Mouse (Mus musculus) MEL (cell line): ENCODE data around the gene Magi2. TPM values are rescaled to one million over a fixed set of nuclear protein-coding genes. Genes with fewer than 3 reads are reported as not detected.

Experiments
- DNase-seq: peaks from one replicate; pipeline ENCODE4 v3.0.0; 2011; ENCODE audit warnings: low read depth, low spot score
- H3K27ac ChIP-seq: 2 replicates; pipeline ENCODE4 v1.5.1; 2012; ENCODE audit warnings: low read depth, mild to moderate bottlenecking, control low read depth, low read length, moderate library complexity; ENCODE audit not compliant: control insufficient read depth
- H3K27me3 ChIP-seq, 2 experiments: fragments of 150-350 bp in 1 of 2; sonication (generic) in 1 of 2; 2 replicates each; pipeline ENCODE4 v1.6.1; 2012; ENCODE audit warnings: low read length in 2 of 2, mild to moderate bottlenecking in 2 of 2, improper control_type of control experiment in 1 of 2, moderate library complexity in 1 of 2; ENCODE audit not compliant: insufficient read depth in 2 of 2, control insufficient read depth in 1 of 2
- H3K36me3 ChIP-seq, 2 experiments: 2 replicates each; pipeline ENCODE4 v1.6.1; 2012 to 2014; ENCODE audit warnings: low read length in 2 of 2, improper control_type of control experiment in 1 of 2, inconsistent platforms in 1 of 2, mild to moderate bottlenecking in 1 of 2; ENCODE audit not compliant: insufficient read depth in 2 of 2, control insufficient read depth in 1 of 2
- H3K4me1 ChIP-seq, 2 experiments: fragments of 150-350 bp in 1 of 2; sonication (generic) in 1 of 2; 2 replicates each; pipeline ENCODE4 v1.6.1; 2012; ENCODE audit warnings: low read length in 2 of 2, improper control_type of control experiment in 1 of 2, mild to moderate bottlenecking in 1 of 2; ENCODE audit not compliant: insufficient read depth in 2 of 2, control insufficient read depth in 1 of 2
- H3K4me3 ChIP-seq, 2 experiments: fragments of 150-350 bp in 1 of 2; sonication (generic) in 1 of 2; 2 replicates each; pipeline ENCODE4 v1.5.1; 2012; ENCODE audit warnings: low read depth in 2 of 2, low read length in 2 of 2, mild to moderate bottlenecking in 2 of 2, moderate library complexity in 2 of 2, control low read depth in 1 of 2, improper control_type of control experiment in 1 of 2; ENCODE audit not compliant: control insufficient read depth in 1 of 2, insufficient read depth in 1 of 2
- H3K79me2 ChIP-seq: 2 replicates; pipeline ENCODE4 v1.6.1; 2012; ENCODE audit warnings: mild to moderate bottlenecking, low read length, moderate library complexity; ENCODE audit not compliant: control insufficient read depth, poor library complexity, insufficient read depth
- H3K9ac ChIP-seq: 2 replicates; pipeline ENCODE4 v1.6.1; 2012; ENCODE audit warnings: low read depth, mild to moderate bottlenecking, control low read depth, low read length, moderate library complexity; ENCODE audit not compliant: control insufficient read depth, poor library complexity, severe bottlenecking
- H3K9me3 ChIP-seq: fragments of 150-350 bp; sonication (generic); replicated peaks from 2 replicates; pipeline ENCODE4 v1.6.1; 2012; ENCODE audit warnings: mild to moderate bottlenecking, low read length, improper control_type of control experiment, moderate library complexity; ENCODE audit not compliant: insufficient read depth
- BHLHE40 ChIP-seq: IDR thresholded peaks from 2 replicates; pipeline ENCODE4 v1.6.1; 2012; ENCODE audit warnings: low read depth, mild to moderate bottlenecking, inconsistent platforms, low read length, improper control_type of control experiment, borderline replicate concordance
- CHD1 ChIP-seq: IDR thresholded peaks from 2 replicates; pipeline ENCODE4 v1.6.1; 2012; ENCODE audit warnings: low read depth, mild to moderate bottlenecking, inconsistent platforms, low read length, improper control_type of control experiment
- CTCF ChIP-seq, 3 experiments: IDR thresholded peaks in 2 of 3; conservative IDR thresholded peaks in 1 of 3; 2 replicates each; pipeline ENCODE4 v1.5.1; 2011 to 2012; ENCODE audit warnings: low read length in 3 of 3, low read depth in 2 of 3, mild to moderate bottlenecking in 2 of 3, improper control_type of control experiment in 1 of 3, inconsistent platforms in 1 of 3, mixed read lengths in 1 of 3, moderate library complexity in 1 of 3; ENCODE audit not compliant: control insufficient read depth in 1 of 3, insufficient read depth in 1 of 3, poor library complexity in 1 of 3, severe bottlenecking in 1 of 3
- E2F4 ChIP-seq: IDR thresholded peaks from 2 replicates; pipeline ENCODE4 v1.6.1; 2011; ENCODE audit warnings: low read depth, low read length, improper control_type of control experiment, borderline replicate concordance
- ELF1 ChIP-seq: IDR thresholded peaks from 2 replicates; pipeline ENCODE4 v1.6.1; 2014; ENCODE audit warnings: low read depth, mild to moderate bottlenecking, inconsistent platforms, low read length, improper control_type of control experiment, moderate library complexity
- EP300 ChIP-seq, 2 experiments: IDR thresholded peaks; 2 replicates each; pipeline ENCODE4 v1.6.1; 2011; ENCODE audit warnings: improper control_type of control experiment in 2 of 2, low read length in 2 of 2, low read depth in 1 of 2, mild to moderate bottlenecking in 1 of 2
- ETS1 ChIP-seq: IDR thresholded peaks from 2 replicates; pipeline ENCODE4 v1.6.1; 2012; ENCODE audit warnings: low read depth, mild to moderate bottlenecking, inconsistent platforms, low read length, improper control_type of control experiment, moderate library complexity
- GABPA ChIP-seq: IDR thresholded peaks from 2 replicates; pipeline ENCODE4 v1.6.1; 2012; ENCODE audit warnings: low read depth, mild to moderate bottlenecking, inconsistent platforms, low read length, improper control_type of control experiment, moderate library complexity
- GATA1 ChIP-seq: IDR thresholded peaks from 2 replicates; pipeline ENCODE4 v1.6.1; 2011; ENCODE audit warnings: low read depth, low read length, improper control_type of control experiment
- JUND ChIP-seq: IDR thresholded peaks from 2 replicates; pipeline ENCODE4 v1.6.1; 2011; ENCODE audit warnings: low read depth, mild to moderate bottlenecking, improper control_type of control experiment, low read length
- MAX ChIP-seq: IDR thresholded peaks from 2 replicates; pipeline ENCODE4 v1.6.1; 2011; ENCODE audit warnings: low read length, improper control_type of control experiment
- MAZ ChIP-seq: IDR thresholded peaks from 2 replicates; pipeline ENCODE4 v1.6.1; 2012; ENCODE audit warnings: low read depth, mild to moderate bottlenecking, inconsistent platforms, low read length, improper control_type of control experiment
- MXI1 ChIP-seq: IDR thresholded peaks from 2 replicates; pipeline ENCODE4 v1.6.1; 2011; ENCODE audit warnings: mild to moderate bottlenecking, low read depth, low read length, improper control_type of control experiment
- NELFE ChIP-seq: IDR thresholded peaks from 2 replicates; pipeline ENCODE4 v1.6.1; 2011; ENCODE audit warnings: low read depth, low read length, improper control_type of control experiment
- POLR2A ChIP-seq, 2 experiments: IDR thresholded peaks; 2 replicates each; pipeline ENCODE4 v1.6.1; 2011 to 2012; ENCODE audit warnings: low read length in 2 of 2, mild to moderate bottlenecking in 2 of 2, control low read depth in 1 of 2, improper control_type of control experiment in 1 of 2, low read depth in 1 of 2, moderate library complexity in 1 of 2; ENCODE audit not compliant: control insufficient read depth in 1 of 2, insufficient read depth in 1 of 2, poor library complexity in 1 of 2
- USF1 ChIP-seq: IDR thresholded peaks from 2 replicates; pipeline ENCODE4 v1.6.1; 2014; ENCODE audit warnings: low read depth, mild to moderate bottlenecking, inconsistent platforms, low read length, improper control_type of control experiment, moderate library complexity
- USF2 ChIP-seq, 2 experiments: IDR thresholded peaks; 2 replicates each; pipeline ENCODE4 v1.6.1; 2011 to 2012; ENCODE audit warnings: improper control_type of control experiment in 2 of 2, low read length in 2 of 2, borderline replicate concordance in 1 of 2, inconsistent platforms in 1 of 2, low read depth in 1 of 2, mild to moderate bottlenecking in 1 of 2; ENCODE audit not compliant: insufficient read depth in 1 of 2
- ZC3H11A ChIP-seq: IDR thresholded peaks from 2 replicates; pipeline ENCODE4 v1.6.1; 2012; ENCODE audit warnings: low read depth, mild to moderate bottlenecking, inconsistent platforms, low read length, improper control_type of control experiment
- polyA plus RNA-seq, 2 experiments: library from polyadenylated mRNA; stranded (reverse) in 1 of 2; unstranded in 1 of 2; fragments of >175 nt in 1 of 2; fragments of >200 nt in 1 of 2; gene quantifications; 2 replicates each; pipeline versions ENCODE4 v1.2.1 to v1.2.4; 2012; ENCODE audit warnings: low replicate concordance in 2 of 2, low read depth in 1 of 2; ENCODE audit not compliant: insufficient read length in 2 of 2, insufficient read depth in 1 of 2, missing spikeins in 1 of 2
- total RNA-seq: library from RNA; depleted of rRNA; stranded (reverse); fragments of 300-350 nt; gene quantifications from 2 replicates; pipeline ENCODE4 v1.2.3, GENCODE M21; 2012

The Magi2 gene
- total and polyA plus RNA-seq, 3 experiments, result 0.46 to 0.47 TPM; not detected in 1

- TF ChIP-seq CTCF (IDR thresholded peaks at IDR 0.05 in 2 of 3, conservative IDR thresholded peaks at IDR 0.05 in 1 of 3; ENCODE audit: control insufficient read depth in 1 of 3, insufficient read depth in 1 of 3, low read depth in 2 of 3, low read length in 3 of 3, poor library complexity in 1 of 3, severe bottlenecking in 1 of 3) (no peak), MAZ (no peak)
These were observed 520.2 kb downstream of the Magi2 start for GRCm38 (mm10) chr5:19746865-19747514.

DNA sequence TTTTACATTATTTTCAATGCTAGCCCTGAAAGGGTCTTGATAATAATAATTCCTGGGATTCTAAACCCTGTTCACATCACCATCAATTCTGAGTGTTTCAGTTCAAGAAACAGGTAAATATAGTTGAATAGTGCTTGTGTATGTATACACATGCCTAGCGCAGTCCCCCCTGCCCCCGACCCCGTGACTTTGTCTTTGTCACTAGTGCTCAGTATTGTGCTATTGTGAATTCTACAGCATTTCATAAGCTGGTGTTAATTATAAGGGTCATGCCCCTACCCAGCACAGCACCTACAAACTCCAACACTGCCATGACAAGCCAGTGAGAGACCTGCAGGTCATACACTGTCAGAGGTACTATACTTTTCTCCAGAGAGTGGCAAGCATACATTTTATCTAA lies 520.8 kb downstream of the Magi2 start:
- no peak overlapping the region for H3K9ac ChIP-seq
- no peaks in the 10 kb centered on the region for H3K36me3 ChIP-seq
- no peak for TF ChIP-seq MXI1
- TF ChIP-seq GABPA, result no peak
- TF ChIP-seq ZC3H11A, result no peak
- no peak for TF ChIP-seq JUND
- TF ChIP-seq EP300 (IDR thresholded peaks at IDR 0.05; ENCODE audit: low read depth in 1 of 2, low read length in 2 of 2), result no peak
- no peak for TF ChIP-seq NELFE
- no peak for TF ChIP-seq MAZ
- TF ChIP-seq ELF1, result no peak
- no peak for TF ChIP-seq USF1
- TF ChIP-seq POLR2A (IDR thresholded peaks at IDR 0.05; ENCODE audit: control insufficient read depth in 1 of 2, insufficient read depth in 1 of 2, low read depth in 1 of 2, low read length in 2 of 2, poor library complexity in 1 of 2), result no peak
- no peak for TF ChIP-seq E2F4
- no peak for TF ChIP-seq ETS1
- no peak for TF ChIP-seq MAX
- no peak for DNase-seq
- no peaks in the 10 kb centered on the region for H3K9me3 ChIP-seq
- no peaks in the 10 kb centered on the region for H3K4me1 ChIP-seq
- H3K27ac ChIP-seq, result no peak overlapping the region
- H3K79me2 ChIP-seq, result no peaks in the 10 kb centered on the region
- H3K27me3 ChIP-seq, result no peaks in the 10 kb centered on the region
- H3K4me3 ChIP-seq, result no peak overlapping the region

More at GRCm38 (mm10) chr5:19746865-19747514, 520.2 kb downstream of the Magi2 start:
- H3K79me2 ChIP-seq, result no peaks in the 10 kb centered on the region
- H3K27ac ChIP-seq, result no peak overlapping the region
- H3K27me3 ChIP-seq, result no peaks in the 10 kb centered on the region
- H3K9me3 ChIP-seq, result no peaks in the 10 kb centered on the region
- no peak overlapping the region for H3K9ac ChIP-seq
- no peak for DNase-seq
- H3K36me3 ChIP-seq, result no peaks in the 10 kb centered on the region
- no peak overlapping the region for H3K4me3 ChIP-seq
- H3K4me1 ChIP-seq, result no peaks in the 10 kb centered on the region

DNA sequence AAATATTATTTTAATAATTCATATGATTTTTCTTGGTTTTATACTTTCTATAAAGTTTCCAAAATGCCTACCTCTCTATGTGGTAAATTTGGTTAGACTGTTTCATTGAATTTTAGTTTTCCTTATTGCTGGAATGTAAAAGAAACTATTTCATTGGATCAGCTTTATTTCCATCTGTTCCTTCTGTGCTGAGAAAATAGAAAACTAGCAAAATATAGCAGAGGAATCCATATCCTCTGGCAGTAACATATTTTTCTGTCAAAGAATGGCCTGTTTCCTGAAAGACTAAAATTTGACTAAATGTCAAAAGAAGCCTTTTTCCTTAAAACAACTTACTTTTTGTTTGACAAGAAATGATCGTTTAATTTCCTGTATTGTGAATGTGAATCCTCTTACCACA lies 552.4 kb downstream of the Magi2 start:
- no peak overlapping the region for H3K27ac ChIP-seq
- H3K4me3 ChIP-seq, result no peak overlapping the region
- no peaks in the 10 kb centered on the region for H3K9me3 ChIP-seq
- H3K79me2 ChIP-seq, result no peaks in the 10 kb centered on the region
- H3K27me3 ChIP-seq, result no peaks in the 10 kb centered on the region
- no peak overlapping the region for H3K9ac ChIP-seq
- no peaks in the 10 kb centered on the region for H3K36me3 ChIP-seq
- DNase-seq, result no peak
- no peaks in the 10 kb centered on the region for H3K4me1 ChIP-seq
- TF ChIP-seq MAX (no peak), USF2 (IDR thresholded peaks at IDR 0.05; ENCODE audit: borderline replicate concordance in 1 of 2, insufficient read depth in 1 of 2, low read depth in 1 of 2, low read length in 2 of 2) (no peak), CHD1 (no peak), GATA1 (no peak), BHLHE40 (no peak)
